Mouse (Mus musculus): ENCODE measurements around the gene Itga3. TPM values are rescaled to one million over a fixed set of nuclear protein-coding genes. Genes with fewer than 3 reads are reported as not detected.
A peak's percentile ranks its signal among the peaks of the same experiment; 100 is the strongest.

Gene Itga3
- polyA plus RNA-seq, 1 experiment from 2014 or later: 21.5 TPM

DNA sequence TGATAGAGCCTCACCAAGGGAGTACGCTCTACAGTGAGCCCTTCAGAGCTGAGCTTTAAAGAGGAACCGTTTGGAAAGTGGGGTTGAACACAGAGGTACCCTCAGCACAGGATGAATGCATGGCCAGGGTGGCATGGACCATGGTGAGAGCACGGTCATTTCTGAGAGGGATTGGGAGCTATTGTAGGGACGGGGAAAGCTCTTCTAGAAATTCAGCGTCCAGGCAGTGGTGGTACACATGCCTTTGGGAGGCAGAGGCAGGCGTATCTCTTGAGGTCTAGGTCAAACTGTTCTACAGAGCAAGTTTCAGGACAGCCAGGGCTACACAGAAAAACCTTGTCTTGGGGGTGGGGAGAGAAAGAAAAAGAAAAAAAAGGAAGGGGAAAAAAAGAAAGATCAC, 79.6 kb downstream of the Itga3 start:
- Histone ChIP-seq H3K9me3 (ENCODE audit: control insufficient read depth, low read depth, low read length) (no peaks in the 10 kb centered on the region), H3K36me3 (ENCODE audit: control insufficient read depth, insufficient read depth, low read length) (peaks cover 41% of the 10 kb centered on the region), H3K4me1 (ENCODE audit: control insufficient read depth, insufficient read depth, low read length) (peaks cover 37% of the 10 kb centered on the region), H3K4me3 (ENCODE audit: low read depth, low read length) (no peak overlapping the region), H3K4me2 (replicated peaks; ENCODE audit: low read depth, low read length) (no peak overlapping the region), H3K27me3 (ENCODE audit: control insufficient read depth, insufficient read depth, low read length) (no peaks in the 10 kb centered on the region), H3K27ac (ENCODE audit: low read length) (no peak overlapping the region), H3K9ac (replicated peaks; ENCODE audit: low read depth, low read length) (no peak overlapping the region)
- WGBS: 89% methylated on average over 6 of the region's 6 CpGs
- no peak for ATAC-seq (ENCODE audit: insufficient number of reproducible peaks, insufficient read depth, low FRiP score, low read depth)

DNA sequence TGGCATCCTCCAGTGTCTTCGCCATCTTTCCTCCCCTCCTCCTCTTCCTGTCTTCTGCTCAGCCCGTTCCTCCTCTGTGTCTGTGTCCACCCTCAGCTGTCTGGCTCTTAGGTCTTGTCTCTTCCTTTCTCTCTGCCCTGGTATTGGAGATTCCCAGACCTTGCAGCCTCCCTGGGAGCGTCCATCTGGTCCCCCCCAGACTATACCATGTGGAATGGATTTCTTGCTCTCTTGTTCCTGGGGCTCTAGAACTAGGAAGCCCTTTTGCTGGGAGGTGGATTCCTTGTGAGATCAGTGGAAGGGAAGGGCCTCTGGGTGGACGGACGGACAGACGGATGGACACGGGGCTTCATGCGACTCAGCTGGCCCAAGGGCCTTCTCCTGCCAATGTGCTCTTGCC, 80.5 kb downstream of the Itga3 start:
- H3K9me3 ChIP-seq (ENCODE audit: control insufficient read depth, low read depth, low read length): no peaks in the 10 kb centered on the region
- no peak overlapping the region for H3K27ac ChIP-seq (ENCODE audit: low read length)
- no peak overlapping the region for H3K4me2 ChIP-seq (replicated peaks; ENCODE audit: low read depth, low read length)
- no peak overlapping the region for H3K4me3 ChIP-seq (ENCODE audit: low read depth, low read length)
- WGBS: 83% methylated on average over 8 of the region's 8 CpGs
- no peaks in the 10 kb centered on the region for H3K27me3 ChIP-seq (ENCODE audit: control insufficient read depth, insufficient read depth, low read length)
- no peak for ATAC-seq (ENCODE audit: insufficient number of reproducible peaks, insufficient read depth, low FRiP score, low read depth)
- H3K36me3 ChIP-seq (ENCODE audit: control insufficient read depth, insufficient read depth, low read length): peaks cover 34% of the 10 kb centered on the region
- H3K4me1 ChIP-seq (ENCODE audit: control insufficient read depth, insufficient read depth, low read length): peaks cover 37% of the 10 kb centered on the region
- no peak overlapping the region; the same call in 1 of the 2 replicates for H3K9ac ChIP-seq (replicated peaks; ENCODE audit: low read depth, low read length)

DNA sequence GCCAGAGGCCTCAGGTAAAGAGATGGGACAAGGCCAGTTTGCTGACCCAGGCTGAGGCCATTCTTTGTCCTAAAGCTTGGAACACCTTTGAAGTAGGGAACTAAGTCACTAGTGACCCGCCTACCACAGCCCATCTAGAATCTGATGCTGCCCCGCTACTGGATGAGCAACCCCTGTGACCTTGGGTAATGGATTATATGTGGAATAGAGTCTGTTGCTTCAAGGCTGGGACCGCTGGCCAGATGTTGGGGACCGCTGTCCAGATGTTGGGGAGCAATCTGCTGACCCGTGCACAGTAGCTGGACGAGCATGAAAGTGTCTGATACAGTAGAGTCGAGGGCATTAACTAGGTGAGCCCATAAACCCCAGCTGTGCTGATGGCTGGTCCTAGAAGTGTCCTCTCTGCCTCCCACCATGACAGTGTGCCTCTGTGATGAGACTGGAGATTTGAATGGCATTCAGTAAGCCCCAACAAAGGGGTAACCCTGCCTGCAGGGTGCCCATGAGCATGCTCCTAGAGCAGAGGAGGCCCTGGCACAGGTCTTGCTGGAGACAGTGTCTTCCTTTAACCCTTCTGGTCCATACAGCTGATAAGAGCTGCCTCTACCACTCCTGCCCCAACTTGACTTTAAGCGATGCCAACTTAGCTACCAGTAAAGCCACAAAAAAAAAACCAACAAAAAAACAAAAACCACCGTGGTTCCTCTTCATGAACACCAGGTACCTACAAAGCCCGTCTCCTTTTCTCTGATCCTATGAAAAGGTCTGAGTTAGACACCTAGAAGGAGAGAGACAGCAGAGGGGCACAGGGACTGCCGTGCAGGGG, 81.4 kb downstream of the Itga3 start:
- Histone ChIP-seq H3K4me1 (ENCODE audit: control insufficient read depth, insufficient read depth, low read length) (peaks cover 35% of the 10 kb centered on the region), H3K36me3 (ENCODE audit: control insufficient read depth, insufficient read depth, low read length) (peaks cover 29% of the 10 kb centered on the region), H3K9me3 (ENCODE audit: control insufficient read depth, low read depth, low read length) (no peaks in the 10 kb centered on the region), H3K4me2 (replicated peaks; ENCODE audit: low read depth, low read length) (peak overlapping the region; percentile 75), H3K27ac (ENCODE audit: low read length) (no peak overlapping the region), H3K4me3 (ENCODE audit: low read depth, low read length) (peak overlapping the region; percentile 74), H3K9ac (replicated peaks; ENCODE audit: low read depth, low read length) (no peak overlapping the region), H3K27me3 (ENCODE audit: control insufficient read depth, insufficient read depth, low read length) (no peaks in the 10 kb centered on the region)
- no peak for ATAC-seq (ENCODE audit: insufficient number of reproducible peaks, insufficient read depth, low FRiP score, low read depth)
- 81% methylated on average over 11 of the region's 11 CpGs for WGBS

Other genes starting within 250 kb of the Itga3 start
- 1,157 and 1,247 TPM in 2 replicates for gene Col1a1, start 140.6 kb downstream of the Itga3 start, polyA plus RNA-seq (2014; fragmentation: Nextera tagmentation; extraction: Ambion mirVana)
- gene Hils1, start 109.2 kb downstream of the Itga3 start, polyA plus RNA-seq (2014; fragmentation: Nextera tagmentation; extraction: Ambion mirVana): not detected in 2 replicates
- gene Sgca, start 100.5 kb downstream of the Itga3 start, polyA plus RNA-seq (2014; fragmentation: Nextera tagmentation; extraction: Ambion mirVana): 0.30 and 0.46 TPM in 2 replicates
- 13.5 and 14.4 TPM in 2 replicates for gene Ppp1r9b, start 85.8 kb downstream of the Itga3 start, polyA plus RNA-seq (2014; fragmentation: Nextera tagmentation; extraction: Ambion mirVana)
- 22.8 and 24.5 TPM in 2 replicates for gene Samd14, start 66.9 kb downstream of the Itga3 start, polyA plus RNA-seq (2014; fragmentation: Nextera tagmentation; extraction: Ambion mirVana)
- gene Pdk2, start 35.4 kb downstream of the Itga3 start, polyA plus RNA-seq (2014; fragmentation: Nextera tagmentation; extraction: Ambion mirVana): 34.1 and 35.8 TPM in 2 replicates
- 3.1 and 4.5 TPM in 2 replicates for gene Dlx3, start 43.3 kb upstream of the Itga3 start, polyA plus RNA-seq (2014; fragmentation: Nextera tagmentation; extraction: Ambion mirVana)
- gene Dlx4, start 69.5 kb upstream of the Itga3 start, polyA plus RNA-seq (2014; fragmentation: Nextera tagmentation; extraction: Ambion mirVana): 0.46 and 0.52 TPM in 2 replicates
- 0.48 TPM in 1 of 2 replicates, not detected in the other for gene Tac4, start 184.7 kb upstream of the Itga3 start, polyA plus RNA-seq (2014; fragmentation: Nextera tagmentation; extraction: Ambion mirVana)
- gene Kat7, start 233.4 kb upstream of the Itga3 start, polyA plus RNA-seq (2014; fragmentation: Nextera tagmentation; extraction: Ambion mirVana): 60.8 and 63.1 TPM in 2 replicates

All from stomach, embryonic 14.5 days (tissue).